Mouse (Mus musculus): ENCODE data around the gene Ptgis.
"Not testable (repeated sequence)": the region's sequence is repeated elsewhere in the genome, so short reads cannot be mapped to it uniquely, and the experiment has no call there.

Ptgis gene

GRCm38 (mm10) chr2:167232132-167233008, 8.0 kb downstream of the Ptgis start:
- in situ Hi-C loops (cut with MboI, MseI) = no loop called here

- in situ Hi-C loops (cut with MboI, MseI) = no loop called here
These were observed 9.8 kb downstream of the Ptgis start for GRCm38 (mm10) chr2:167230554-167230953.

- in situ Hi-C loops (cut with MboI, MseI) = no loop called here
These were observed 15.5 kb downstream of the Ptgis start for GRCm38 (mm10) chr2:167224937-167225336.

- in situ Hi-C loops (cut with MboI, MseI) = no loop called here
These were observed 16.2 kb downstream of the Ptgis start for GRCm38 (mm10) chr2:167224194-167224593.

- in situ Hi-C loops (cut with MboI, MseI) = no loop called here
These were observed 18.3 kb downstream of the Ptgis start for GRCm38 (mm10) chr2:167222152-167222551.

- in situ Hi-C loops (cut with MboI, MseI) = no loop called here
These were observed 19.1 kb downstream of the Ptgis start for GRCm38 (mm10) chr2:167221159-167221845.

GRCm38 (mm10) chr2:167220736-167221135, 19.7 kb downstream of the Ptgis start:
- in situ Hi-C loops (cut with MboI, MseI) = no loop called here

- in situ Hi-C loops (cut with MboI, MseI) = loop anchor here (5.0 kb wide), 2 partner anchors 63 to 107 kb away; no protein-coding TSS in a partner anchor
These were observed 21.1 kb downstream of the Ptgis start for GRCm38 (mm10) chr2:167219154-167219775.

GRCm38 (mm10) chr2:167213666-167214065, 26.7 kb downstream of the Ptgis start:
- in situ Hi-C loops (cut with MboI, MseI) = loop anchor here (5.0 kb wide), 1 partner anchor 136 kb away; no protein-coding TSS in a partner anchor

GRCm38 (mm10) chr2:167213076-167213475, 27.3 kb downstream of the Ptgis start:
- in situ Hi-C loops (cut with MboI, MseI) = loop anchor here (5.0 kb wide), 1 partner anchor 136 kb away; no protein-coding TSS in a partner anchor

GRCm38 (mm10) chr2:167212551-167212950, 27.9 kb downstream of the Ptgis start:
- in situ Hi-C loops (cut with MboI, MseI) = loop anchor here (5.0 kb wide), 1 partner anchor 135 kb away; no protein-coding TSS in a partner anchor

- in situ Hi-C loops (cut with MboI, MseI) = loop anchor here (5.0 kb wide), 1 partner anchor 135 kb away; no protein-coding TSS in a partner anchor
These were observed 28.3 kb downstream of the Ptgis start for GRCm38 (mm10) chr2:167212089-167212488.

- in situ Hi-C loops (cut with MboI, MseI) = loop anchor here (5.0 kb wide), 1 partner anchor 133 kb away; no protein-coding TSS in a partner anchor
These were observed 30.5 kb downstream of the Ptgis start for GRCm38 (mm10) chr2:167209900-167210299.

- in situ Hi-C loops (cut with MboI, MseI) = no loop called here
These were observed 31.4 kb downstream of the Ptgis start for GRCm38 (mm10) chr2:167208984-167209383.

- in situ Hi-C loops (cut with MboI, MseI) = no loop called here
These were observed 34.3 kb downstream of the Ptgis start for GRCm38 (mm10) chr2:167205918-167206629.

- in situ Hi-C loops (cut with MboI, MseI) = not testable (repeated sequence)
These were observed 35.7 kb downstream of the Ptgis start for GRCm38 (mm10) chr2:167204686-167205085.

- in situ Hi-C loops (cut with MboI, MseI) = no loop called here
These were observed 36.8 kb downstream of the Ptgis start for GRCm38 (mm10) chr2:167203505-167204166.

- in situ Hi-C loops (cut with MboI, MseI) = no loop called here
These were observed 38.7 kb downstream of the Ptgis start for GRCm38 (mm10) chr2:167201463-167202291.

- in situ Hi-C loops (cut with MboI, MseI) = loop anchor here (5.0 kb wide), 1 partner anchor 77 kb away; no protein-coding TSS in a partner anchor
These were observed 41.6 kb downstream of the Ptgis start for GRCm38 (mm10) chr2:167198660-167199427.
